Mouse (Mus musculus): ENCODE measurements around the gene Tgds.

DNA sequence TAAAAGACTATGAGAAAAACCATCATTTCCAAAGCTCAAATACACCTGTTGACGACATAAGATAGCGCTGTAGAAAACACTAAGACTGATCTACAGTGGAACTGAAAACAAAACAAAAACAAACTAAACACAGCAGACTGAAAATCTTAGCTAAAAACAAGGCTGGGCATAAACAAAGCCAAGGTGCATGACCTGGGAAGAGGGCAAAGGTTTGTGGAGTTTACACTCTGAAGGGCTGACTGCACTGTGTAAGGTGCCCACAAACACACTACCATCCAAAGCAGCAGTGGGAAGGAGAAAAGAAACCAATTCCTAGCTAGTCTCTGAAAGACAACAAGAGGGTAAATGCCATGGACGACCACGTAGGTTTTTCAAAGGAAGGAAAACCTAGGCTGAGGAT, 7.8 kb downstream of the Tgds start:
- TF ChIP-seq POLR2A (IDR thresholded peaks at IDR 0.05; ENCODE audit: extremely low read depth, insufficient read depth, low read length), result no peak
- no peak for TF ChIP-seq CTCF (IDR thresholded peaks at IDR 0.05; ENCODE audit: extremely low read depth, insufficient read depth, low read length)
